Mouse (Mus musculus) urinary bladder, postnatal 36 days (tissue): ENCODE results near the gene Tex37.

ENCODE experiments used
- DNase-seq, 2 experiments: peaks; one replicate each; pipeline ENCODE4 v3.0.0; 2022; ENCODE audit warnings: low spot score in 2 of 2, mixed read lengths in 1 of 2

Gene Tex37

GRCm38 (mm10) chr6:70918827-70919226, at the start of gene Tex37:
Tex37 (minus strand) TSS chr6:70918927.
- no peak for DNase-seq

- DNase-seq = no peak
These were observed 49.6 kb upstream of the Tex37 start for GRCm38 (mm10) chr6:70968291-70968690.

- DNase-seq = no peak
These were observed 48.7 kb upstream of the Tex37 start for GRCm38 (mm10) chr6:70967422-70967821.

- DNase-seq = no peak
These were observed 47.0 kb upstream of the Tex37 start for GRCm38 (mm10) chr6:70965694-70966093.

GRCm38 (mm10) chr6:70964116-70964830, 45.5 kb upstream of the Tex37 start:
- no peak for DNase-seq

GRCm38 (mm10) chr6:70957341-70957940, 38.7 kb upstream of the Tex37 start:
- no peak for DNase-seq

GRCm38 (mm10) chr6:70956936-70957335, 38.2 kb upstream of the Tex37 start:
- no peak for DNase-seq

- peak in 1 of 2 experiments; percentile 21 for DNase-seq
These were observed 37.7 kb upstream of the Tex37 start, which contains the start of gene Foxi3 for GRCm38 (mm10) chr6:70956285-70956912. Foxi3 (plus strand) TSS chr6:70956531.

GRCm38 (mm10) chr6:70955841-70956240, 37.1 kb upstream of the Tex37 start:
- no peak for DNase-seq

GRCm38 (mm10) chr6:70955291-70955800, 36.6 kb upstream of the Tex37 start:
- no peak for DNase-seq

- no peak for DNase-seq
These were observed 35.3 kb upstream of the Tex37 start for GRCm38 (mm10) chr6:70954040-70954439.

GRCm38 (mm10) chr6:70953274-70953673, 34.5 kb upstream of the Tex37 start:
- no peak for DNase-seq

- DNase-seq = no peak
These were observed 13.1 kb upstream of the Tex37 start for GRCm38 (mm10) chr6:70931801-70932200.

- peak; percentile 9 to 12 for DNase-seq
These were observed 2.7 kb upstream of the Tex37 start for GRCm38 (mm10) chr6:70921274-70922074.

- no peak for DNase-seq
These were observed 6.3 kb downstream of the Tex37 start for GRCm38 (mm10) chr6:70912396-70912765.

GRCm38 (mm10) chr6:70911668-70912395, 6.9 kb downstream of the Tex37 start:
- no peak for DNase-seq

- no peak for DNase-seq
These were observed 8.4 kb downstream of the Tex37 start for GRCm38 (mm10) chr6:70910285-70910684.

- DNase-seq = no peak
These were observed 9.2 kb downstream of the Tex37 start for GRCm38 (mm10) chr6:70909572-70909971.

- DNase-seq = no peak
These were observed 15.0 kb downstream of the Tex37 start for GRCm38 (mm10) chr6:70903689-70904088.

GRCm38 (mm10) chr6:70899594-70900003, 19.1 kb downstream of the Tex37 start:
- DNase-seq = no peak

- no peak for DNase-seq
These were observed 20.6 kb downstream of the Tex37 start for GRCm38 (mm10) chr6:70898166-70898565.
